Mouse (Mus musculus) spleen, postnatal 14 days (tissue): ENCODE measurements around the gene Mfap1b.
A peak's percentile ranks its signal among the peaks of the same experiment; 100 is the strongest.

Experiments used
- DNase-seq, 2 experiments: peaks; one replicate each; pipeline ENCODE4 v3.0.0; 2021 to 2022; ENCODE audit warnings: low spot score in 2 of 2

Mfap1b gene

DNA sequence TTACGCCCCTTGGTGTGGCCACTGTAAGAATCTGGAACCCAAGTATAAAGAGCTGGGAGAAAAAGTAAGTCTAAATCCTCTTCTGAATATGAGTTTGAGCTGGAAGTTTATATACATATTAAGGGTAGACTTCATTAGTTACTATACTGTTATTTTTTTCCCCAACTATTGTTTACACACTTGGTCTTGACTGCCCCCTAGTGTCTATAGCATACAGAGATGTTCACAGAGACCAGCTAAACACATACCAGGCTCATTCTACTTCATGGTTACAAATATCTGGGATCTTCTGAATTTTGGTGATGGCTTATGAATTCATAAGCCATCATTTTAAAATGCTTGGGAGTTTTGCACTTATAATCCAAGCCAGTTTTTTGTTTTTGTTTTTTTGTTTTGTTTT is 39.0 kb downstream of the Mfap1b start:
- DNase-seq = no peak

DNA sequence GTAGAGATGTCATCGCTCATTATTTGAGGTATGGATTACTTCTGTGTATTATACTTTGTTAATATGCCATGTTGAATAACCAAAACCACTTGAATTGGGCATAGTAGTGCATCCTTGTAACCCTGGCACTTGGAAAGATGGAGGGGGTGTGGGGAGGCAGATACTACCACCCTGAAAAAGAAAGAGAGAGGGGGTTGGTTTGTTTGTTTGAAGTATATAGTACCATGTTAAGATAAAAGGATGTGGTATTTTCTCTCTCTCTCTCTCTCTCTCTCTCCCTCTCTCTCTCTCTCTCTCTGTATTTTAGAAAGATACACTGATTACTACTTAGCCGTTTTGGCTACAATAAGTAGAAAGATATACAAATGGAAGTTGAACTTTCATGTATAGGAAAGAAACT is 48.0 kb downstream of the Mfap1b start:
- DNase-seq = no peak

DNA sequence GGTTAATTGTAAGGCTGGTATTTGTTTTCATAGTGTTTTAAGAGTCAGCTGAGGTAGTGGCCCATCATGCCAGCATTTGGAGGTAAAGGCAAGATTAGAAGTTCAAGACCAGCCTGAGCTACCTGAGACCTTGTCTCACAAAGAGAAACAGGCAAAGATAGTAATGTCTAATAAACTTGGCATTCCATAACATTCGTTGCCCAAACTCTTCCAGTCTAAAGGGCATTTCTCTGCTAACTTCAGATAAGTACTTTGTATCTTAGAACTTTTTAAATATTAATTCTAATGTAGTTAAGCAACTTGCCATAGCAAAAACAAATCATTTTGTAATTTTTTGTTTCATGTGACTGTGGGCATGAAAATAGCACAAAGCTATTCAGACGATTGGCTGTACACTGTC is 50.7 kb downstream of the Mfap1b start:
- DNase-seq = no peak

DNA sequence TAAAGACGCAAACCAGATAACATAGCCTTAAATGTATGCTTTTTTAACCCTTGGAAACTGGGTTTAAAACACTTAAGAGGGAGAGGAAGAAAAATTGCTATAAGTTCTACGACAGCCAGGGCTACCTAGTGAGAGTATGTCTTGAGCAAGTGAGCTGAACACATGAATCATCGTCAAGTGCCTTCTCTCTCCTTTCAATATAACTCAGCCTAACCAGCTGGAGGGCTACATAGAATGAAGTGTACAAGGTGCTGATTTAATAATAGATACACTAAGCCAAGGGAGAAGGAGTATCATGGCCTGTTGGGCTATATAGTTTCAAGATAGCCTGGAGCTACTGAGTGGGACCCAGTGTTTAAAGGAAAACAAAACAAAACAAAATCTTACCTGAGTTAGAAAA is 55.4 kb downstream of the Mfap1b start:
- DNase-seq = no peak

DNA sequence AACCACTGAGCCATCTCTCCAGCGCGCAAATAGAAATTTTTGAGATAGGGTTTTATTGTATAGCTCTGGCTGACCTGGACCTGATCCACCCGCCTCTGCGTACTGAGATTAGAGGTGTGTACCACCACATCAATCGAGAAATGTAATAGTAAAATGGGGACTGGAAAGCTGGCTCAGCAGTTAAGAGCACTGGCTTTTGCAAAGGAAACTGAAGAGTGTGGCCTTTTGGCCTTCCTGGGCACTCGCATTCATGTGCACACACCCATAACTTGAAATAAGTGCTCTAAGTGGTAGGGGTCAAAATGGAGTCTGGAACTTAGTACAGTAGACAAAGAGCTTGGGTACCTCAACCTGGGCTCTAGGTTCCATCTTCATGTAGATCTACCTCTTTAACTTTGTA is 57.5 kb downstream of the Mfap1b start:
- no peak for DNase-seq

DNA sequence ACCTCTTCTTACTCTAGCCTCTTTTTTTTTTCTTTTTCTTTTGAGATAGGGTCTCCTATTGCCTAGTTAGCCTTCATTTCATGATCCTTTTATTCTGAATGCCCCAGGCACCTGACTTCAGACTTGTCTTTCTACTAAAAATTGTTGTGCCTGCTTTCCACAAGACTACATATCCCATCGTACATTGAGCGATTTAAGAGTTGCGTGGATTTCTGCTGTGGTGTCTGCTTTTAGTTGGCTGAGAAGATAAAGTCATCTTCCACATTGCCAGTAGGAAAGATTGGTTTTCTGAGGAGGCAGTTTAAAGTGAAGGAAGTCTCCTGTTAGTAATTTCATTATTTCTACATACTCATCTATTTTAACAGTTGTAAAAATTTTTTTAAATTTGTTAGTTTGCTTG is 58.3 kb downstream of the Mfap1b start:
- DNase-seq = no peak

DNA sequence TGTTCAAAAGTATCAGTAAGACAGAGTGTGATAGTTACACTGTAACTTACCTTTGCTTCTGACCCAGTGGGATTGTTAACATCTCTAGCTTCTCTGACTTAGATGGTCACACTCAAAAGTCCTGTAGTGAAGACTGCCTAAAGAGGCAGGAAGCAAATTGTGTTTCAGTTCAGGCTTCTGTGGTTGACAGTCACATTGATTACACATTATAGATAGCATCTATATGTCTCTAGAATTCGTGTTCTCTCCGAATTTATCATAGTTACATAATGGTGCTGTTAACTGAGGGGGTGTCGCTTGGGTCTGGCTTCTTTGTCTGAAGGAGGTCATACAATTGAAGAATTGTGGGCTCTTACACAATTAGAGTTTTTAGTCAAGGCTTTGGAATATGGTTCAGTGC is 58.8 kb downstream of the Mfap1b start:
- DNase-seq = no peak

DNA sequence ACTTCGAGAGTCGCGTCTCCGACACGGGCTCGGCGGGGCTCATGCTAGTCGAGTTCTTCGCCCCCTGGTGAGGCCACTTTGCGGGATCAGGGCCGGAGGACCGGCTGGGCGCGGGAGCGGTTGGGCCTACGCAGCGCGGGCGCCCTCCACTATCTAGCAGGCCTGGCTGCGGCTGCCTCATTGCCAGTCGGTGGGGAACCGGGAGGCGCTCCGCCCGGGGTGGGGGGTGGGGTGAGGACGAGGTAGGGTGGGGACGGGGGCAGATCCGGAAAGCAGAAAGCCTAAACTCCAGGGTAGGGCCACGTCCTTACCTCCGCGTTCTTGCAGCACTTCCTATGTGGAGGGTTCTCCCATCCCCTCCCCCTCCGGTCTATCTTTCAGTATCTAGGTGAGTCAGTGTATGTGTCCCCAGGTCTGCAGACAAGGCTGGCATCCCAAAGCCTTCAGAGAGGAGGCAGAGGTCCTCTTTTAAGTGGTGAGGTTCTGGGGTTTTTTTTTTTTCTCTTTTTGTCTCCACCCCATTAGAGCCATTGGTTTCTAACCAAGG is 59.7 kb downstream of the Mfap1b start:
- no peak for DNase-seq

DNA sequence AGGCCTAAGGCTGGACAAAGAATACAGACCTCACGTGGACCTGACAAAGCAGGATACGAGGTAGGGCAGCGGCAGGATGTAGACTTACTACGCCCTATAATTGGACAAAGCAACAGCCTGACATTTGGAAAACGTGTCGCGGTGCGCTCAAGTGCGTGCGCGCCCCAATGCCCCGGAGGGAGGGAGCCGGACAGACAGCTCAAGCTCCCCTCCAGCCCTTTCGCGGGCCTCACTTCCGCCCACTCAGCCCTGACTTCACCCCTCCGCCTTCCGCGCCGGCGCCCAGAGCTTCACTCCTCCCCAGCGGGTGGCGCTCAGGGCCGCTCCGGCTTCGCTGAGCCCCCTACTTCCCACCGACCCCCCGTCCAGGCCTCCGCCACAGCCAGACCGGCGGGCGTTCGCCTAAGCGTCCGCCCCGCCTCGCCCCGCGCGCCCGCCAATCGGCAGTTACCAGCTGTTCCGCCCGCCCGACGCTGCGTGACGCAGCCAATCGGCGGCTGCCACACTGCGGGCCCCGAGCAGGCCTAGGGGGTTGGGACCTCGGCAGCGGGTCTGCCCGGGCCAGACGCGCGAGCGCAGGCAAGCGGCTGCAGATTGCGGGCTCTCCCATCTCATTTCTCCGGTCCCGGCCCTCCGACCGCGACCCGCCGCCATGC is 60.4 kb downstream of the Mfap1b start, which contains the start of the genes Pdia3 and Catsper2:
Gene Pdia3, plus strand, starts transcription at position 389 of the 656 bp plus-strand sequence.
Gene Catsper2, minus strand, starts transcription at position 406 of the 656 bp plus-strand sequence.
- DNase-seq = peak; percentile 90 to 93

DNA sequence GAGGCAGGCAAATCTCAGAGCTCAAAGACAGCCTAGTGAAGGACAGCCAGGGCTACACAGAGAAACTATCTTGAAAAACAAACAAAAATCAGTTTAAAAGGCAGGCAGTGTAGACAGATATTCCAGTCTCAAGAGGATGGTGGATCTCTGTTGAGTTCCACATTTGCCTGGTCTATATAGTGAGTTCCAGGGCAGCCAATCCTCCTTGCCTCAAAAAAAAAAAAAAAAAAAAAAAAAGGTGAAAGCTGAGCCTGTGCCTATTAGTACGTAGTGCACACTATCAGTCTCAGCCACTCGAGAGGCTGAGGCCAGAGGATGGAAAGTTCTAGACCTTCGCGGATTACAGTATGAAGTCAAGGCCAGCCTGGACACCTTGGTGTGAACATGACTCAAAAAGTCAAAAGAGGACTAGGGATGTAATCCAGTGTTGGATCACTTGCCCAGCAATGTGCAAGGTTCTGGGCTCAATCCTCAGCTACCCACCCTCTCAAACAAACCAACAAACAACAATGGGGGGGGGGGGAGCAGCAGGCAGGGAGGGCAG is 61.0 kb downstream of the Mfap1b start:
- DNase-seq = peak in 1 of 2 experiments; percentile 5
